8 mouse cellular contexts compared by ENCODE assay signal in genomic region chr14:34660788-34661591, GRCm38 (mm10). TPM values are rescaled to one million over a fixed set of nuclear protein-coding genes. Genes with fewer than 3 reads are reported as not detected.
DNase-seq lines count a peak whose midpoint lies in the region; ATAC-seq and TF ChIP-seq lines count a peak whose summit lies in the region.

No protein-coding gene starts in this region.

- peak; percentile 36 for ATAC-seq in lung, embryonic 14.5 days (ENCODE audit: insufficient read depth)
- ATAC-seq in embryonic facial prominence, embryonic 13.5 days (ENCODE audit: insufficient number of reproducible peaks, insufficient read depth, low FRiP score, low TSS enrichment, low read depth), result no peak; the same call in 1 of the 2 replicates
- no peak for ATAC-seq in hindbrain, embryonic 13.5 days (ENCODE audit: low FRiP score)
- ATAC-seq in stomach, embryonic 14.5 days (ENCODE audit: insufficient number of reproducible peaks, insufficient read depth, low FRiP score, low read depth), result no peak; the same call in 1 of the 2 replicates

- no peak for TF ChIP-seq CTCF in lung, embryonic 14.5 days (IDR thresholded peaks at IDR 0.05; ENCODE audit: low read depth)

- no peaks in the 10 kb centered on the region for H3K36me3 ChIP-seq in lung, embryonic 14.5 days (ENCODE audit: insufficient read depth)
- no peaks in the 10 kb centered on the region for H3K36me3 ChIP-seq in embryonic facial prominence, embryonic 13.5 days
- H3K36me3 ChIP-seq in hindbrain, embryonic 13.5 days, result no peaks in the 10 kb centered on the region
- no peaks in the 10 kb centered on the region for H3K36me3 ChIP-seq in stomach, embryonic 14.5 days (ENCODE audit: control insufficient read depth, insufficient read depth, low read length)

- peaks cover 23% of the 10 kb centered on the region; the same call in 1 of the 2 replicates for H3K27me3 ChIP-seq in lung, embryonic 14.5 days (ENCODE audit: insufficient read depth, low read length)
- peaks cover 56% of the 10 kb centered on the region for H3K27me3 ChIP-seq in embryonic facial prominence, embryonic 13.5 days
- H3K27me3 ChIP-seq in hindbrain, embryonic 13.5 days, result peaks cover 64% of the 10 kb centered on the region
- 0 out of 2 replicates have a peak, but pooled peaks cover 4% of the 10 kb centered on the region for H3K27me3 ChIP-seq in stomach, embryonic 14.5 days (ENCODE audit: control insufficient read depth, insufficient read depth, low read length)

- DNase-seq in lung, embryonic 14.5 days, result no peak
- DNase-seq in lung, postnatal 36 days, result no peak
- DNase-seq in lung, postnatal 14 days, result peak; percentile 3
- no peak for DNase-seq in left cerebral cortex, adult 9 months (ENCODE audit: low spot score in 2 of 2)
- DNase-seq in ovary, postnatal 10 days (ENCODE audit: low spot score), result no peak

- H3K9me3 ChIP-seq in lung, embryonic 14.5 days (ENCODE audit: low read depth, low read length), result 0 out of 2 replicates have a peak, but pooled peaks cover 2% of the 10 kb centered on the region
- 0 out of 2 replicates have a peak, but pooled peaks cover 3% of the 10 kb centered on the region for H3K9me3 ChIP-seq in embryonic facial prominence, embryonic 13.5 days
- H3K9me3 ChIP-seq in hindbrain, embryonic 13.5 days, result no peaks in the 10 kb centered on the region
- H3K9me3 ChIP-seq in stomach, embryonic 14.5 days (ENCODE audit: control insufficient read depth, low read depth, low read length), result no peaks in the 10 kb centered on the region; the same call in 1 of the 2 replicates

- 13% methylated on average over 22 of the region's 22 CpGs for WGBS in lung, embryonic 14.5 days
- 9% methylated on average over 22 of the region's 22 CpGs for WGBS in embryonic facial prominence, embryonic 13.5 days
- 11% methylated on average over 22 of the region's 22 CpGs for WGBS in hindbrain, embryonic 13.5 days
- WGBS in stomach, embryonic 14.5 days, result 18% methylated on average over 22 of the region's 22 CpGs

- H3K27ac ChIP-seq in lung, embryonic 14.5 days (ENCODE audit: low read depth), result peak overlapping the region; percentile 14; the same call in 1 of the 2 replicates
- H3K27ac ChIP-seq in embryonic facial prominence, embryonic 13.5 days, result no peak overlapping the region
- no peak overlapping the region for H3K27ac ChIP-seq in hindbrain, embryonic 13.5 days
- H3K27ac ChIP-seq in stomach, embryonic 14.5 days (ENCODE audit: low read length), result no peak overlapping the region

- H3K4me2 ChIP-seq in lung, embryonic 14.5 days, result peak overlapping the region; percentile 88
- H3K4me2 ChIP-seq in embryonic facial prominence, embryonic 13.5 days, result peak overlapping the region; percentile 85
- peak overlapping the region; percentile 91 for H3K4me2 ChIP-seq in hindbrain, embryonic 13.5 days
- peak overlapping the region; percentile 88 for H3K4me2 ChIP-seq in stomach, embryonic 14.5 days (replicated peaks; ENCODE audit: low read depth, low read length)

- no peak overlapping the region for H3K9ac ChIP-seq in lung, embryonic 14.5 days
- H3K9ac ChIP-seq in embryonic facial prominence, embryonic 13.5 days, result peak overlapping the region; percentile 65; the same call in 1 of the 2 replicates
- peak overlapping the region; percentile 63; the same call in 1 of the 2 replicates for H3K9ac ChIP-seq in hindbrain, embryonic 13.5 days
- H3K9ac ChIP-seq in stomach, embryonic 14.5 days (replicated peaks; ENCODE audit: low read depth, low read length), result no peak overlapping the region

- H3K4me1 ChIP-seq in lung, embryonic 14.5 days (ENCODE audit: insufficient read depth), result no peaks in the 10 kb centered on the region
- peaks cover 20% of the 10 kb centered on the region for H3K4me1 ChIP-seq in embryonic facial prominence, embryonic 13.5 days
- peaks cover 19% of the 10 kb centered on the region for H3K4me1 ChIP-seq in hindbrain, embryonic 13.5 days (replicated peaks)
- 0 out of 2 replicates have a peak, but pooled peaks cover 6% of the 10 kb centered on the region for H3K4me1 ChIP-seq in stomach, embryonic 14.5 days (ENCODE audit: control insufficient read depth, insufficient read depth, low read length)

- H3K4me3 ChIP-seq in lung, embryonic 14.5 days (ENCODE audit: low read depth, low read length), result peak overlapping the region; percentile 48
- peak overlapping the region; percentile 50 for H3K4me3 ChIP-seq in embryonic facial prominence, embryonic 13.5 days
- peak overlapping the region; percentile 50 for H3K4me3 ChIP-seq in hindbrain, embryonic 13.5 days
- H3K4me3 ChIP-seq in stomach, embryonic 14.5 days (ENCODE audit: low read depth, low read length), result peak overlapping the region; percentile 45

RNA-seq across cellular contexts. Expression of gene Wapl, which starts 12.7 kb away (rescaled TPM):
- polyA plus RNA-seq in lung, embryonic 14.5 days (2014; fragmentation: Nextera tagmentation; extraction: Ambion mirVana), result 28.2 and 29.2 TPM in 2 replicates
- 29.9 and 30.5 TPM in 2 replicates for polyA plus RNA-seq in embryonic facial prominence, embryonic 13.5 days (2015; fragmentation: Nextera tagmentation; extraction: Ambion mirVana)
- polyA plus RNA-seq in hindbrain, embryonic 13.5 days (2015; fragmentation: Nextera tagmentation; extraction: Ambion mirVana), result 19.2 and 19.4 TPM in 2 replicates
- polyA plus RNA-seq in stomach, embryonic 14.5 days (2014; fragmentation: Nextera tagmentation; extraction: Ambion mirVana), result 31.1 and 33.6 TPM in 2 replicates

Comparison
In these comparisons a context has a peak if more than half of its experiments do, and no peak if none do; other contexts are left out.
1. H3K9ac ChIP-seq: peak in embryonic facial prominence, embryonic 13.5 days (single experiment) and hindbrain, embryonic 13.5 days (single experiment); none in lung, embryonic 14.5 days (single experiment) and stomach, embryonic 14.5 days (single experiment).
2. Peak in every context shown above with its lines, with median percentiles within 50 percentile points of each other: H3K4me2 ChIP-seq and H3K4me3 ChIP-seq.